Mouse (Mus musculus) adrenal gland, postnatal 10 days (tissue): ENCODE results near the gene Vmn1r177. TPM values are rescaled to one million over a fixed set of nuclear protein-coding genes. Genes with fewer than 3 reads are reported as not detected.
"Not testable (repeated sequence)": the region's sequence is repeated elsewhere in the genome, so short reads cannot be mapped to it uniquely, and the experiment has no call there.

Experiments used
- DNase-seq: peaks from one replicate; pipeline ENCODE4 v3.0.0; 2021; ENCODE audit warnings: mixed read lengths
- long read RNA-seq, 2 experiments: library from polyadenylated mRNA; stranded (forward); transcript quantifications; one replicate each; pipeline ENCODE4 v2.0.0; 2021
- total RNA-seq, 2 experiments: library from RNA; stranded (reverse); gene quantifications; 2 replicates each; pipeline ENCODE4 v1.2.3; 2021

Gene Vmn1r177
- not detected for total RNA-seq
- long read RNA-seq, experiment 1: 0 reads
- long read RNA-seq, experiment 2: 0 reads

DNA sequence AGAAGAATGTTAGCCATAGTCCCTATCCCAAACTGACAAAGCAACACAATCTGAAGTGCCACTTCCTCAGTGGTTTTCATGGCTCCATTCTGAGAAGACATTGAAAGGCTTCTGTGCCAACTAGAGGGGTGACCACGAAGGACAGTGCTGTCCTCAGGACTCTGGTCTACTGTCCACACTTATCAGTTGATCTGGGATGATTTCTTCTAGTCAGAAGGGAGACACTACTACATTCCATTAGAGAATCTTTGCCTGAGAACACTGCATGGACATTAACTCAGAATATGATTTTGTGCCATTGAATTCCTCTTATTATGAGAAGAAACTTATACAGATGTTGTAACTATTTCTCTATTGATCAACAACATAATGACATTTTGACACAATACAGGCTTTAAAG lies at the start of gene Vmn1r177:
TSS of gene Vmn1r177 (minus strand) at position 101 of the 400 bp plus-strand sequence.
- not testable (repeated sequence) for DNase-seq

DNA sequence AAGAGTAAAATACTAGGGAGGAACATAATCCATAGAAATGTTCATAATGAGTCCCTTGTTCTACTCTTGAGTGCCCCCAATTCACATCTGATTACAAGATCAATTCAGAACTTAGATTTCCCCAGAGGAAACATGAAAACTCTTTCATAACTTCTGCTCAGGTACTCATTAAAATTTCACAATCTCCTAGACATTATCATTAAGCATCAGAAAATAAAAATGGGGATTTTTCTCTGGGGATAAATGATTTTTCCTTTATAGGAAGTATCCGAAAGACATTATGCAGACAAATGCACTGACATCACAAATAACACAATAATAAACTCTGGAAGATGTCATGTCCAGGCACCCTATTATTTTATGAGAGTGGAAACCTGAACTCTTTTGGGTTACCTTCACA lies 25.5 kb upstream of the Vmn1r177 start, which contains the start of gene Vmn1r178:
TSS of gene Vmn1r178 (plus strand) at position 301 of the 400 bp plus-strand sequence.
- no peak for DNase-seq

DNA sequence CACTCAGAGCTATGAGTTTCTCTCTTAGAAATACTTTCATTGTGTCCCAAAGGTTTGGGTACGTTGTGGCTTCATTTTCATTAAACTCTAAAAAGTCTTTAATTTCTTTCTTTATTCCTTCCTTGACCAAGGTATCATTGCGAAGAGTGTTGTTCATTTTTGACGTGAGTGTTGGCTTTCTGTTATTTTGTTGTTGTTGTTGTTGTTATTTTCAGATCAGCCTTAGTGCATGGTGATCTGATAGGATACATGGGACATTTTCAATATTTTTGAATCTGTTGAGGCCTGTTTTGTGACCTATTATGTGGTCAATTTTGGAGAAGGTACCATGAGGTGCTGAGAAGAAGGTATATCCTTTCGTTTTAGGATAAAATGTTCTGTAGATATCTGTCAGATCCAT lies 10.7 kb upstream of the Vmn1r177 start:
- not testable (repeated sequence) for DNase-seq

DNA sequence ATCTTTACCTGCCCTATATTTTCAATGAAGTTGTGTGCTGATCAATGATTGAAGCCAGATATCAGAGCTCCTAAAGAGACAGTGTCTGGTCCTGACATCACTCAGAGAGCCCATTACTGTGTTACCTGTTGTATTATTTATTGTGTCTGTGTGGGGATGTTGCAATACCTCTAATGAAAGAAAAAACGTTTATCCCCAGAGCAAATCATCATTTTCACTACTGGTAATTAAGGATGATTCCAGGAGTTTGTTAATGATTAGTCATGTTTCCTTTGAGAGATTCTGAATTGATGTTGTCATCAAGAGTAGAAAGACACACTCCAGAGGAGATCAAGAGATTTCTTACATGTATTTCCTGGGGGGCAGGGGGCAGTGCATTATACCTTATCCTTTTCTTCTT lies 29.0 kb downstream of the Vmn1r177 start, which contains the start of gene Vmn1r176:
TSS of gene Vmn1r176 (minus strand) at position 101 of the 400 bp plus-strand sequence.
- not testable (repeated sequence) for DNase-seq

Other genes starting within 250 kb of the Vmn1r177 start
- not detected for gene Vmn1r171, start 235.7 kb downstream of the Vmn1r177 start, total RNA-seq
- gene Vmn1r172, start 208.1 kb downstream of the Vmn1r177 start, total RNA-seq: not detected
- not detected for gene Vmn1r173, start 165.7 kb downstream of the Vmn1r177 start, total RNA-seq
- not detected for gene Vmn1r174, start 114.2 kb downstream of the Vmn1r177 start, total RNA-seq
- gene Vmn1r175, start 55.8 kb downstream of the Vmn1r177 start, total RNA-seq: not detected
- gene Vmn1r176, start 29.1 kb downstream of the Vmn1r177 start, total RNA-seq: not detected
- gene Vmn1r178, start 25.6 kb upstream of the Vmn1r177 start, total RNA-seq: not detected
- gene Vmn1r179, start 60.5 kb upstream of the Vmn1r177 start, total RNA-seq: not detected
- gene Vmn1r180, start 84.2 kb upstream of the Vmn1r177 start, total RNA-seq: not detected
- gene Vmn1r181, start 108.2 kb upstream of the Vmn1r177 start, total RNA-seq: not detected
- gene V1rd19, start 135.2 kb upstream of the Vmn1r177 start, total RNA-seq: not detected
- not detected for gene Vmn1r183, start 186.8 kb upstream of the Vmn1r177 start, total RNA-seq
- gene Zfp180, start 215.5 kb upstream of the Vmn1r177 start, total RNA-seq: 10 to 100 TPM; 15.2 to 17.3 TPM
- gene Zfp112, start 245.9 kb upstream of the Vmn1r177 start, total RNA-seq: 1 to 10 TPM; 2.3 to 4.8 TPM